ENCODE assay signal across 8 mouse cellular contexts in genomic region chr8:93810028-93810858, GRCm38 (mm10). TPM values are rescaled to one million over a fixed set of nuclear protein-coding genes. Genes with fewer than 3 reads are reported as not detected.
DNase-seq lines count a peak whose midpoint lies in the region; ATAC-seq and TF ChIP-seq lines count a peak whose summit lies in the region.

No protein-coding gene starts in this region.

- no peak overlapping the region; the same call in 1 of the 2 replicates for H3K27ac ChIP-seq in bone marrow, adult 2 months (ENCODE audit: control insufficient read depth, insufficient read depth, low read depth, low read length, poor library complexity)
- H3K27ac ChIP-seq in embryonic facial prominence, embryonic 14.5 days (replicated peaks; ENCODE audit: low read depth, low read length) = peak overlapping the region; percentile 77
- H3K27ac ChIP-seq in heart, embryonic 10.5 days = peak overlapping the region; percentile 90
- H3K27ac ChIP-seq in kidney, embryonic 14.5 days (ENCODE audit: low read depth, low read length) = no peak overlapping the region
- H3K27ac ChIP-seq in testis, adult 2 months (ENCODE audit: control insufficient read depth, insufficient read depth, low read depth, low read length) = peak overlapping the region; percentile 87

- 4% methylated on average over 77 of the region's 116 CpGs for WGBS in bone marrow, adult 2 months
- 1% methylated on average over 19 of the region's 116 CpGs for WGBS in embryonic facial prominence, embryonic 14.5 days
- WGBS in heart, embryonic 10.5 days = 1% methylated on average over 59 of the region's 116 CpGs
- WGBS in kidney, embryonic 14.5 days = under 1% methylated on average over 30 of the region's 116 CpGs

- H3K4me3 ChIP-seq in bone marrow, adult 2 months (replicated peaks; ENCODE audit: control insufficient read depth, low read depth, low read length) = peak overlapping the region; percentile 20
- peak overlapping the region; percentile 72 for H3K4me3 ChIP-seq in embryonic facial prominence, embryonic 14.5 days (ENCODE audit: low read depth, low read length)
- H3K4me3 ChIP-seq in heart, embryonic 10.5 days = peak overlapping the region; percentile 79
- peak overlapping the region; percentile 64 for H3K4me3 ChIP-seq in kidney, embryonic 14.5 days (ENCODE audit: low read length)
- peak overlapping the region; percentile 91 for H3K4me3 ChIP-seq in testis, adult 2 months (ENCODE audit: control insufficient read depth, low read depth, low read length)

- DNase-seq in 3T3-L1 (ENCODE audit: low read depth, low spot score) (peak; percentile 67), liver (peak; percentile 77)
- peak; percentile 92 for DNase-seq in embryonic facial prominence, embryonic 14.5 days (ENCODE audit: low spot score)
- DNase-seq in heart, embryonic 10.5 days (ENCODE audit: low spot score) = peak; percentile 85
- peak; percentile 82 for DNase-seq in neural tube, embryonic 10.5 days (ENCODE audit: extremely low spot score, low spot score)

- no peak for TF ChIP-seq CTCF in bone marrow, adult 2 months (IDR thresholded peaks at IDR 0.05; ENCODE audit: control insufficient read depth, insufficient read depth, low read length)
- no peak for TF ChIP-seq CTCF in testis, adult 2 months (IDR thresholded peaks at IDR 0.05; ENCODE audit: control insufficient read depth, insufficient read depth, insufficient replicate concordance, low read depth, low read length)

- peak; percentile 90 for ATAC-seq in embryonic facial prominence, embryonic 14.5 days (ENCODE audit: low read depth)
- peak; percentile 88 for ATAC-seq in kidney, embryonic 14.5 days (ENCODE audit: low FRiP score, low TSS enrichment)

- H3K9ac ChIP-seq in embryonic facial prominence, embryonic 14.5 days (ENCODE audit: low read depth, low read length) = peak overlapping the region; percentile 80
- H3K9ac ChIP-seq in kidney, embryonic 14.5 days (ENCODE audit: low read depth, low read length) = peak overlapping the region; percentile 62

- H3K4me2 ChIP-seq in embryonic facial prominence, embryonic 14.5 days (ENCODE audit: low read depth, low read length) = peak overlapping the region; percentile 93
- H3K4me2 ChIP-seq in kidney, embryonic 14.5 days (replicated peaks; ENCODE audit: low read depth, low read length) = peak overlapping the region; percentile 83

- H3K27me3 ChIP-seq in embryonic facial prominence, embryonic 14.5 days (replicated peaks; ENCODE audit: control insufficient read depth, insufficient read depth, low read length) = peaks cover 23% of the 10 kb centered on the region
- H3K27me3 ChIP-seq in heart, embryonic 10.5 days (ENCODE audit: insufficient read depth, poor library complexity, severe bottlenecking) = peaks cover 30% of the 10 kb centered on the region
- peaks cover 30% of the 10 kb centered on the region for H3K27me3 ChIP-seq in kidney, embryonic 14.5 days (ENCODE audit: control insufficient read depth, insufficient read depth, low read length)
- H3K27me3 ChIP-seq in testis, adult 2 months (ENCODE audit: control insufficient read depth, insufficient read depth, low read length) = no peaks in the 10 kb centered on the region

- no peaks in the 10 kb centered on the region; the same call in 1 of the 2 replicates for H3K4me1 ChIP-seq in bone marrow, adult 2 months (ENCODE audit: control insufficient read depth, insufficient read depth, low read length)
- peaks cover 22% of the 10 kb centered on the region for H3K4me1 ChIP-seq in embryonic facial prominence, embryonic 14.5 days (ENCODE audit: control insufficient read depth, insufficient read depth, low read length)
- peaks cover 34% of the 10 kb centered on the region for H3K4me1 ChIP-seq in heart, embryonic 10.5 days
- H3K4me1 ChIP-seq in kidney, embryonic 14.5 days (ENCODE audit: control insufficient read depth, insufficient read depth, low read length) = no peaks in the 10 kb centered on the region
- peaks cover 19% of the 10 kb centered on the region for H3K4me1 ChIP-seq in testis, adult 2 months (ENCODE audit: control insufficient read depth, insufficient read depth, low read length)

- no peak for TF ChIP-seq POLR2A in bone marrow, adult 2 months (IDR thresholded peaks at IDR 0.05; ENCODE audit: borderline replicate concordance, control insufficient read depth, low read depth, low read length)
- 0 out of 2 replicates have a peak, but pooled peaks have one; percentile 21 for TF ChIP-seq POLR2A in testis, adult 2 months (IDR thresholded peaks at IDR 0.05; ENCODE audit: control insufficient read depth, low read depth, low read length)

- no peaks in the 10 kb centered on the region for H3K9me3 ChIP-seq in embryonic facial prominence, embryonic 14.5 days (ENCODE audit: control insufficient read depth, low read length)
- H3K9me3 ChIP-seq in heart, embryonic 10.5 days = no peaks in the 10 kb centered on the region
- no peaks in the 10 kb centered on the region for H3K9me3 ChIP-seq in kidney, embryonic 14.5 days (ENCODE audit: control insufficient read depth, low read length)

- no peaks in the 10 kb centered on the region for H3K36me3 ChIP-seq in embryonic facial prominence, embryonic 14.5 days (ENCODE audit: control insufficient read depth, insufficient read depth, low read length)
- no peaks in the 10 kb centered on the region for H3K36me3 ChIP-seq in heart, embryonic 10.5 days
- H3K36me3 ChIP-seq in kidney, embryonic 14.5 days (ENCODE audit: control insufficient read depth, insufficient read depth, low read length) = no peaks in the 10 kb centered on the region
- no peaks in the 10 kb centered on the region for H3K36me3 ChIP-seq in testis, adult 2 months (ENCODE audit: control insufficient read depth, insufficient read depth, low read length)

RNA-seq across cellular contexts. Expression of gene Gnao1, which starts 0.5 kb away (rescaled TPM):
- 2.7 and 4.1 TPM in 2 replicates for polyA plus RNA-seq in bone marrow, adult 2 months (2011; ENCODE audit: insufficient read depth, insufficient read length, low replicate concordance, missing spikeins)
- polyA plus RNA-seq in embryonic facial prominence, embryonic 14.5 days (2014; fragmentation: Nextera tagmentation; extraction: Ambion mirVana) = 13.8 and 14.6 TPM in 2 replicates
- 9.3 and 11.3 TPM in 2 replicates for polyA plus RNA-seq in heart, embryonic 10.5 days (2016; fragmentation: Nextera tagmentation; extraction: Ambion mirVana)
- polyA plus RNA-seq in kidney, embryonic 14.5 days (2014; fragmentation: Nextera tagmentation; extraction: Ambion mirVana) = 1.9 and 2.3 TPM in 2 replicates
- 27.0 and 28.4 TPM in 2 replicates for polyA plus RNA-seq in testis, adult 2 months (2012; rRNA removed)

Comparison
In these comparisons a context has a peak if more than half of its experiments do, and no peak if none do; other contexts are left out.
1. H3K27ac ChIP-seq: peak in embryonic facial prominence, embryonic 14.5 days (single experiment), heart, embryonic 10.5 days (single experiment) and testis, adult 2 months (single experiment); none in bone marrow, adult 2 months (single experiment) and kidney, embryonic 14.5 days (single experiment).
2. H3K4me3 ChIP-seq: peak in every context shown above with its lines; median percentile 91 in testis, adult 2 months; 79 in heart, embryonic 10.5 days; 72 in embryonic facial prominence, embryonic 14.5 days; 64 in kidney, embryonic 14.5 days; 20 in bone marrow, adult 2 months.
3. Peak in every context shown above with its lines, with median percentiles within 50 percentile points of each other: DNase-seq.